Mouse (Mus musculus): ENCODE data around the gene Rab15.
"Not testable (repeated sequence)": the region's sequence is repeated elsewhere in the genome, so short reads cannot be mapped to it uniquely, and the experiment has no call there.

Gene Rab15

GRCm38 (mm10) chr12:76822651-76823041 is at the start of gene Rab15:
Rab15 (minus strand) TSS chr12:76822908.
- DNase-seq (ENCODE audit: low read depth, low spot score), result no peak

- DNase-seq (ENCODE audit: low read depth, low spot score), result no peak
These were observed 46.9 kb upstream of the Rab15 start for GRCm38 (mm10) chr12:76869561-76869960.

GRCm38 (mm10) chr12:76868463-76869198 is 45.9 kb upstream of the Rab15 start:
- no peak for DNase-seq (ENCODE audit: low read depth, low spot score)

GRCm38 (mm10) chr12:76867586-76868280 is 45.0 kb upstream of the Rab15 start:
- no peak for DNase-seq (ENCODE audit: low read depth, low spot score)

GRCm38 (mm10) chr12:76865266-76865665 is 42.6 kb upstream of the Rab15 start:
- no peak for DNase-seq (ENCODE audit: low read depth, low spot score)

GRCm38 (mm10) chr12:76863651-76864050 is 40.9 kb upstream of the Rab15 start:
- no peak for DNase-seq (ENCODE audit: low read depth, low spot score)

- DNase-seq (ENCODE audit: low read depth, low spot score), result not testable (repeated sequence)
These were observed 36.1 kb upstream of the Rab15 start for GRCm38 (mm10) chr12:76858788-76859187.

- no peak for DNase-seq (ENCODE audit: low read depth, low spot score)
These were observed 34.4 kb upstream of the Rab15 start for GRCm38 (mm10) chr12:76857087-76857486.

GRCm38 (mm10) chr12:76853378-76854142 is 30.9 kb upstream of the Rab15 start:
- no peak for DNase-seq (ENCODE audit: low read depth, low spot score)

GRCm38 (mm10) chr12:76852419-76852818 is 29.7 kb upstream of the Rab15 start:
- DNase-seq (ENCODE audit: low read depth, low spot score), result no peak

GRCm38 (mm10) chr12:76844346-76845061 is 21.8 kb upstream of the Rab15 start:
- DNase-seq (ENCODE audit: low read depth, low spot score), result no peak

- no peak for DNase-seq (ENCODE audit: low read depth, low spot score)
These were observed 17.4 kb upstream of the Rab15 start for GRCm38 (mm10) chr12:76840081-76840480.

- DNase-seq (ENCODE audit: low read depth, low spot score), result no peak
These were observed 16.6 kb upstream of the Rab15 start for GRCm38 (mm10) chr12:76839298-76839697.

- no peak for DNase-seq (ENCODE audit: low read depth, low spot score)
These were observed 15.3 kb upstream of the Rab15 start for GRCm38 (mm10) chr12:76837844-76838650.

GRCm38 (mm10) chr12:76837101-76837843 is 14.6 kb upstream of the Rab15 start:
- DNase-seq (ENCODE audit: low read depth, low spot score), result peak; percentile 96

- peak; percentile 51 for DNase-seq (ENCODE audit: low read depth, low spot score)
These were observed 10.0 kb upstream of the Rab15 start for GRCm38 (mm10) chr12:76832704-76833103.

- no peak for DNase-seq (ENCODE audit: low read depth, low spot score)
These were observed 2.6 kb upstream of the Rab15 start for GRCm38 (mm10) chr12:76825283-76825682.

- peak; percentile 30 for DNase-seq (ENCODE audit: low read depth, low spot score)
These were observed 582 bp downstream of the Rab15 start for GRCm38 (mm10) chr12:76822002-76822650.

GRCm38 (mm10) chr12:76820615-76821014 is 2.1 kb downstream of the Rab15 start:
- DNase-seq (ENCODE audit: low read depth, low spot score), result no peak

GRCm38 (mm10) chr12:76819816-76820215 is 2.9 kb downstream of the Rab15 start:
- no peak for DNase-seq (ENCODE audit: low read depth, low spot score)
